Mouse (Mus musculus): Measurements from ENCODE around the gene Atg4d. TPM values are rescaled to one million over a fixed set of nuclear protein-coding genes. Genes with fewer than 3 reads are reported as not detected.

Gene Atg4d
- polyA plus RNA-seq, 1 experiment from 2014 or later = 62.3 TPM

- Histone ChIP-seq H3K4me2 (ENCODE audit: low read depth, low read length) (peak overlapping the region; percentile 81), H3K9me3 (ENCODE audit: control insufficient read depth, low read length) (peaks cover 3% of the 10 kb centered on the region), H3K27me3 (replicated peaks; ENCODE audit: control insufficient read depth, insufficient read depth, low read length) (peaks cover 5% of the 10 kb centered on the region), H3K4me1 (ENCODE audit: control insufficient read depth, insufficient read depth, low read length) (peaks cover 14% of the 10 kb centered on the region), H3K36me3 (ENCODE audit: control insufficient read depth, insufficient read depth, low read length) (peaks cover 9% of the 10 kb centered on the region; the same call in 1 of the 2 replicates), H3K9ac (ENCODE audit: low read depth, low read length) (peak overlapping the region; percentile 100), H3K4me3 (ENCODE audit: low read length) (peak overlapping the region; percentile 92), H3K27ac (ENCODE audit: low read length) (peak overlapping the region; percentile 94)
- under 1% methylated on average over 30 of the region's 31 CpGs for WGBS
- peak; percentile 9 for ATAC-seq
These were observed 26.9 kb upstream of the Atg4d start for GRCm38 (mm10) chr9:21238004-21238732.

DNA sequence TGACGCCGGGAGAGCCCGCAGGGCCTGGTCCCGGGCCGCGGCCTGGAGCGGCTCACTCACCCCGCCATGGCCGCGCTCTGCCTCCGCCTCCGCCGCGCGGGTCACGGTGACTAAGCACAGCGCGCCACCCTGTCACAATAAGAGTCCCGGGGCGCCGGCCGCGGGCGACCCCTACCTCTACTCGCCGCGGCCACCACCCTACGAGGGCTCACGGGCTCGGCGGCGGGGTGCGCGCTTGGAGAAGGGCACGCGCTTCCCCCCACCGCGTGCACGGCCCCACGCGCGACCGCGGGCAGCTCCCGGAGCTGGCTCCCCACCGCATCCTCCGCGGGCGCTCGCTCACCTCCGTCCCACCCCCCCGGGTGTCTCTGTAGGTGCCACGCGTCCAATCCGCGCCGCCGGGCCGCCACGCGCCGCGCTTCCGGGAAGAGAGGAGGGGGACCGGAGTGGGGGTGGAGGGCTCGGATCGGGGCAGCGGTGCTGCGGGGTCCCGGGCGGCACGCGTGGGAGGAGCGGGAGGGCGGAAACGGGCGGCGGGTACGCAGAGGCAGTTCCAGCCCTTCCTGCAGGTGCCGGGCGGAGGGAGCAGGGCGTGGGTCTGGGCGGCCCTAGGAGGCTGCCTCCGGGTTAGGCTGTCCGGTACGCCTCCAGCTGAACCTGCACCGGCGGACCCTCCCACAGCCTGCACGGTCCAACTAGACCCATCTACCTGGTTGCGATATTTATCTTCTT is 26.2 kb upstream of the Atg4d start, which contains the start of gene Keap1:
Gene Keap1 (minus strand): TSS at position 629 of the 732 bp plus-strand sequence.
- peak within 1 kb of the TSS; percentile 81 for H3K4me2 ChIP-seq (ENCODE audit: low read depth, low read length)
- peaks cover 3% of the 10 kb centered on the region for H3K9me3 ChIP-seq (ENCODE audit: control insufficient read depth, low read length)
- under 1% methylated on average over 78 of the region's 90 CpGs for WGBS
- H3K27ac ChIP-seq (ENCODE audit: low read length) = peak within 1 kb of the TSS; percentile 94
- H3K27me3 ChIP-seq (replicated peaks; ENCODE audit: control insufficient read depth, insufficient read depth, low read length) = peaks cover 11% of the 10 kb centered on the region
- ATAC-seq = peak; percentile 88
- peak within 1 kb of the TSS; percentile 100 for H3K9ac ChIP-seq (ENCODE audit: low read depth, low read length)
- peak within 1 kb of the TSS; percentile 92 for H3K4me3 ChIP-seq (ENCODE audit: low read length)
- peaks cover 15% of the 10 kb centered on the region for H3K4me1 ChIP-seq (ENCODE audit: control insufficient read depth, insufficient read depth, low read length)
- H3K36me3 ChIP-seq (ENCODE audit: control insufficient read depth, insufficient read depth, low read length) = 0 out of 2 replicates have a peak, but pooled peaks cover 4% of the 10 kb centered on the region

DNA sequence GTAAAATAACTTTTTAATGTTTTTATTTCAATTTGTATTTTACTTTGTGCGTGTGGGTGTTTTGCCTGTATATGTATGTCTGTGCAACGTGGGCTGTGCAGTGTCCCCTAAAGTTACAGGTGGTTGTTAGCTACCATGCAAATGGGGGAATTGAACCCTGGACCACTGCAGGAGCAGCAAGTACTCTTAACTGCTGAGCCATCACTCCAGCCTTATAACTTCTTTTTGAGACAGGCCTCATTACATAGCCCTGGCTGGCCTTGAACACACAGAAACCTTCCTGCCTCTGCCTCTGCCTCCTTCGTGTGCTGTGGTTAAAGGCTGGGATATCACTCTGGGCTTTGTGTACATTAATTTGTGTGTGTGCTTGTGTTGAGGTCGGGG is 25.6 kb upstream of the Atg4d start:
- Histone ChIP-seq H3K36me3 (ENCODE audit: control insufficient read depth, insufficient read depth, low read length) (0 out of 2 replicates have a peak, but pooled peaks cover 4% of the 10 kb centered on the region), H3K4me3 (ENCODE audit: low read length) (peak overlapping the region; percentile 92), H3K27ac (ENCODE audit: low read length) (peak overlapping the region; percentile 94), H3K4me2 (ENCODE audit: low read depth, low read length) (peak overlapping the region; percentile 81), H3K27me3 (replicated peaks; ENCODE audit: control insufficient read depth, insufficient read depth, low read length) (peaks cover 16% of the 10 kb centered on the region), H3K9me3 (ENCODE audit: control insufficient read depth, low read length) (peaks cover 3% of the 10 kb centered on the region), H3K9ac (ENCODE audit: low read depth, low read length) (peak overlapping the region; percentile 100), H3K4me1 (ENCODE audit: control insufficient read depth, insufficient read depth, low read length) (peaks cover 21% of the 10 kb centered on the region)
- 33% methylated on average over 4 of the region's 4 CpGs for WGBS
- 0 out of 2 replicates have a peak, but pooled peaks have one; percentile 2 for ATAC-seq

- WGBS = 11% methylated on average over 11 of the region's 11 CpGs
- H3K9ac ChIP-seq (ENCODE audit: low read depth, low read length) = no peak overlapping the region
These were observed 23.8 kb upstream of the Atg4d start for GRCm38 (mm10) chr9:21241343-21241742.

GRCm38 (mm10) chr9:21243826-21244427 is 21.2 kb upstream of the Atg4d start:
- Histone ChIP-seq H3K27me3 (replicated peaks; ENCODE audit: control insufficient read depth, insufficient read depth, low read length) (peaks cover 50% of the 10 kb centered on the region), H3K27ac (ENCODE audit: low read length) (no peak overlapping the region), H3K9ac (ENCODE audit: low read depth, low read length) (peak overlapping the region; percentile 57), H3K4me2 (ENCODE audit: low read depth, low read length) (peak overlapping the region; percentile 93), H3K36me3 (ENCODE audit: control insufficient read depth, insufficient read depth, low read length) (no peaks in the 10 kb centered on the region), H3K9me3 (ENCODE audit: control insufficient read depth, low read length) (peaks cover 3% of the 10 kb centered on the region), H3K4me3 (ENCODE audit: low read length) (peak overlapping the region; percentile 54), H3K4me1 (ENCODE audit: control insufficient read depth, insufficient read depth, low read length) (peaks cover 21% of the 10 kb centered on the region)
- no peak for ATAC-seq
- 11% methylated on average over 42 of the region's 42 CpGs for WGBS

More at GRCm38 (mm10) chr9:21241343-21241742, 23.8 kb upstream of the Atg4d start:
- no peak for ATAC-seq
- 0 out of 2 replicates have a peak, but pooled peaks cover 2% of the 10 kb centered on the region for H3K36me3 ChIP-seq (ENCODE audit: control insufficient read depth, insufficient read depth, low read length)
- no peak overlapping the region for H3K4me2 ChIP-seq (ENCODE audit: low read depth, low read length)
- no peak overlapping the region for H3K4me3 ChIP-seq (ENCODE audit: low read length)
- H3K9me3 ChIP-seq (ENCODE audit: control insufficient read depth, low read length) = peaks cover 3% of the 10 kb centered on the region
- peaks cover 31% of the 10 kb centered on the region for H3K27me3 ChIP-seq (replicated peaks; ENCODE audit: control insufficient read depth, insufficient read depth, low read length)
- no peak overlapping the region for H3K27ac ChIP-seq (ENCODE audit: low read length)
- H3K4me1 ChIP-seq (ENCODE audit: control insufficient read depth, insufficient read depth, low read length) = peaks cover 27% of the 10 kb centered on the region

GRCm38 (mm10) chr9:21244428-21245112 is 20.5 kb upstream of the Atg4d start:
- H3K9ac ChIP-seq (ENCODE audit: low read depth, low read length) = peak overlapping the region; percentile 57
- ATAC-seq = peak; percentile 27

GRCm38 (mm10) chr9:21245113-21245487 is 20.0 kb upstream of the Atg4d start:
- H3K4me2 ChIP-seq (ENCODE audit: low read depth, low read length) = peak overlapping the region; percentile 93
- ATAC-seq = peak; percentile 10; the same call in 1 of the 2 replicates
- H3K4me3 ChIP-seq (ENCODE audit: low read length) = peak overlapping the region; percentile 54
- H3K4me1 ChIP-seq (ENCODE audit: control insufficient read depth, insufficient read depth, low read length) = peaks cover 26% of the 10 kb centered on the region
- H3K27ac ChIP-seq (ENCODE audit: low read length) = no peak overlapping the region
- no peaks in the 10 kb centered on the region for H3K36me3 ChIP-seq (ENCODE audit: control insufficient read depth, insufficient read depth, low read length)
- H3K9me3 ChIP-seq (ENCODE audit: control insufficient read depth, low read length) = peaks cover 3% of the 10 kb centered on the region
- peaks cover 62% of the 10 kb centered on the region for H3K27me3 ChIP-seq (replicated peaks; ENCODE audit: control insufficient read depth, insufficient read depth, low read length)
- H3K9ac ChIP-seq (ENCODE audit: low read depth, low read length) = peak overlapping the region; percentile 57
- WGBS = 3% methylated on average over 16 of the region's 16 CpGs

More at GRCm38 (mm10) chr9:21244428-21245112, 20.5 kb upstream of the Atg4d start:
- Histone ChIP-seq H3K36me3 (ENCODE audit: control insufficient read depth, insufficient read depth, low read length) (no peaks in the 10 kb centered on the region), H3K27me3 (replicated peaks; ENCODE audit: control insufficient read depth, insufficient read depth, low read length) (peaks cover 57% of the 10 kb centered on the region), H3K27ac (ENCODE audit: low read length) (no peak overlapping the region), H3K4me2 (ENCODE audit: low read depth, low read length) (peak overlapping the region; percentile 93), H3K4me3 (ENCODE audit: low read length) (peak overlapping the region; percentile 54), H3K9me3 (ENCODE audit: control insufficient read depth, low read length) (peaks cover 3% of the 10 kb centered on the region), H3K4me1 (ENCODE audit: control insufficient read depth, insufficient read depth, low read length) (peaks cover 21% of the 10 kb centered on the region)
- WGBS = 1% methylated on average over 72 of the region's 72 CpGs

DNA sequence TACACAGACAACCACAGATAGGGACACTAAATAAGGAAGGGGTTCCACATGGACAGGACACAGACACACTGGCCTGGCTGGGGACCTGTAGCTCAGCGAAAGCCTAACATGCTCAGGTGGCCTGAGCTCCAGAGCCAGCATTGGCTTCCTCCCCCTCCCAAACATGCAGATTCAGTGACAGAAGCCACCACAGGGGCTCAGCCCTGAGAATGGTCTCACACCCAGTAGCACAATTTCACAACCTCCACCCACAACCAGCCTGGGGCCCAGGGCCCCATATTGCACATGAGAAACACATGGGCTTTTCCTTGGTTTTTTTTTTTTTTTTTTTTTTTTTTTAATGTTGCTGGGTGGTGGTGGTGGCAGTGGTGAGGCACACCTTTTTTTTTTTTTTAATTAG is 18.8 kb upstream of the Atg4d start:
- no peak for ATAC-seq
- H3K27me3 ChIP-seq (replicated peaks; ENCODE audit: control insufficient read depth, insufficient read depth, low read length) = peaks cover 72% of the 10 kb centered on the region
- WGBS = 88% methylated on average over 1 of the region's 1 CpGs
- H3K9ac ChIP-seq (ENCODE audit: low read depth, low read length) = no peak overlapping the region; the same call in 1 of the 2 replicates
- H3K4me1 ChIP-seq (ENCODE audit: control insufficient read depth, insufficient read depth, low read length) = peaks cover 26% of the 10 kb centered on the region
- no peak overlapping the region for H3K4me3 ChIP-seq (ENCODE audit: low read length)
- no peak overlapping the region for H3K27ac ChIP-seq (ENCODE audit: low read length)
- H3K36me3 ChIP-seq (ENCODE audit: control insufficient read depth, insufficient read depth, low read length) = no peaks in the 10 kb centered on the region
- peaks cover 3% of the 10 kb centered on the region for H3K9me3 ChIP-seq (ENCODE audit: control insufficient read depth, low read length)
- no peak overlapping the region for H3K4me2 ChIP-seq (ENCODE audit: low read depth, low read length)
